ENCODE assay signal across 36 mouse cellular contexts in genomic region chr6:23251431-23251830, GRCm38 (mm10). TPM values are rescaled to one million over a fixed set of nuclear protein-coding genes. Genes with fewer than 3 reads are reported as not detected.
DNase-seq lines count a peak whose midpoint lies in the region; ATAC-seq and TF ChIP-seq lines count a peak whose summit lies in the region.
"Had no signal": no experiment of that assay in that cellular context is flagged by ENCODE, and none has a peak within 500 bp of the region (broad histone marks: within the 10 kb centered on the region; RNA-seq: fewer than 3 reads in every experiment).

No protein-coding gene starts in this region.

- no peaks in the 10 kb centered on the region for H3K36me3 ChIP-seq in hindbrain, embryonic 11.5 days (ENCODE audit: control insufficient read depth, insufficient read depth, low read length)
- H3K36me3 ChIP-seq in hindbrain, postnatal 0 days (ENCODE audit: insufficient read depth, low read length), result no peaks in the 10 kb centered on the region
- H3K36me3 ChIP-seq in embryonic facial prominence, embryonic 11.5 days (replicated peaks; ENCODE audit: control insufficient read depth, insufficient read depth, low read depth, low read length), result no peaks in the 10 kb centered on the region
- no peaks in the 10 kb centered on the region for H3K36me3 ChIP-seq in forebrain, embryonic 14.5 days (ENCODE audit: control insufficient read depth, insufficient read depth, low read length)
- H3K36me3 ChIP-seq: embryonic facial prominence, embryonic 13.5 days; G1E; hindbrain, embryonic 13.5 days had no signal

- H3K27me3 ChIP-seq in hindbrain, embryonic 11.5 days (ENCODE audit: control insufficient read depth, insufficient read depth, low read length), result peaks cover 87% of the 10 kb centered on the region
- H3K27me3 ChIP-seq in hindbrain, postnatal 0 days (ENCODE audit: insufficient read depth, low read length), result peaks cover 75% of the 10 kb centered on the region
- peaks cover 55% of the 10 kb centered on the region for H3K27me3 ChIP-seq in embryonic facial prominence, embryonic 11.5 days (ENCODE audit: control insufficient read depth, insufficient read depth, low read length)
- peaks cover 73% of the 10 kb centered on the region for H3K27me3 ChIP-seq in forebrain, embryonic 14.5 days (replicated peaks; ENCODE audit: control insufficient read depth, insufficient read depth, low read length)
- H3K27me3 ChIP-seq: CH12.LX had no signal

- ATAC-seq in hindbrain, embryonic 11.5 days (ENCODE audit: low FRiP score), result no peak
- ATAC-seq in hindbrain, postnatal 0 days, result no peak
- no peak for ATAC-seq in embryonic facial prominence, embryonic 11.5 days (replicated peaks; ENCODE audit: insufficient number of reproducible peaks, low FRiP score, low TSS enrichment, low read depth)
- no peak for ATAC-seq in forebrain, embryonic 14.5 days
- ATAC-seq: hindbrain, embryonic 16.5 days; inflammation-experienced regulatory T-cells, adult 6 months; intestine, embryonic 16.5 days; Patski had no signal

- no peak for TF ChIP-seq CTCF in hindbrain, postnatal 0 days (IDR thresholded peaks at IDR 0.05; ENCODE audit: low read depth)

- DNase-seq in embryo, embryonic 9.5 days (ENCODE audit: extremely low spot score), result peak; percentile 21
- DNase-seq in embryo, embryonic 10 days (ENCODE audit: low spot score), result no peak
- peak; percentile 46 for DNase-seq in hindbrain, embryonic 11.5 days (ENCODE audit: low spot score)
- DNase-seq in hindbrain, postnatal 0 days (ENCODE audit: low spot score), result no peak
- DNase-seq in embryonic facial prominence, embryonic 11.5 days (ENCODE audit: low spot score), result peak; percentile 20
- peak; percentile 19 for DNase-seq in forebrain, embryonic 14.5 days (ENCODE audit: low spot score)
- no peak for DNase-seq in cerebellum, adult 11-12 months
- no peak for DNase-seq in thymus, postnatal 25 days
- DNase-seq: adrenal gland, postnatal 14 days; B cell, adult 2 months; cerebellum, adult 11 months; cerebellum, adult 8-10 months; cerebellum, postnatal 36 days; gastrocnemius, adult 2 months; gastrocnemius, postnatal 14 days; heart, adult 11 months; kidney, adult 18-20 months; kidney, adult 9 months had no signal

- no peak overlapping the region for H3K4me3 ChIP-seq in hindbrain, embryonic 11.5 days (ENCODE audit: low read depth, low read length)
- no peak overlapping the region for H3K4me3 ChIP-seq in hindbrain, postnatal 0 days (ENCODE audit: low read length)
- H3K4me3 ChIP-seq in embryonic facial prominence, embryonic 11.5 days (ENCODE audit: low read depth, low read length), result no peak overlapping the region
- no peak overlapping the region for H3K4me3 ChIP-seq in forebrain, embryonic 14.5 days (ENCODE audit: low read depth, low read length)
- H3K4me3 ChIP-seq: erythroblast, embryonic 14.5 days; gastrocnemius, adult 2 months; hindbrain, embryonic 13.5 days had no signal

- H3K4me2 ChIP-seq in hindbrain, embryonic 11.5 days (replicated peaks; ENCODE audit: low read depth, low read length), result no peak overlapping the region
- no peak overlapping the region for H3K4me2 ChIP-seq in hindbrain, postnatal 0 days (ENCODE audit: low read depth, low read length)
- H3K4me2 ChIP-seq in embryonic facial prominence, embryonic 11.5 days (ENCODE audit: low read depth, low read length), result no peak overlapping the region
- no peak overlapping the region for H3K4me2 ChIP-seq in forebrain, embryonic 14.5 days (ENCODE audit: low read length)
- H3K4me2 ChIP-seq: embryonic facial prominence, embryonic 13.5 days; heart, embryonic 11.5 days; hindbrain, embryonic 13.5 days had no signal

- H3K4me1 ChIP-seq in hindbrain, embryonic 11.5 days (replicated peaks; ENCODE audit: control insufficient read depth, insufficient read depth, low read length), result no peaks in the 10 kb centered on the region; the same call in 1 of the 2 replicates
- no peaks in the 10 kb centered on the region for H3K4me1 ChIP-seq in hindbrain, postnatal 0 days (ENCODE audit: insufficient read depth, low read length)
- peaks cover 9% of the 10 kb centered on the region; the same call in 1 of the 2 replicates for H3K4me1 ChIP-seq in embryonic facial prominence, embryonic 11.5 days (ENCODE audit: control insufficient read depth, insufficient read depth, low read length)
- peaks cover 10% of the 10 kb centered on the region for H3K4me1 ChIP-seq in forebrain, embryonic 14.5 days (ENCODE audit: control insufficient read depth, insufficient read depth, low read length)

- no peak overlapping the region for H3K27ac ChIP-seq in hindbrain, embryonic 11.5 days (ENCODE audit: low read depth, low read length)
- no peak overlapping the region for H3K27ac ChIP-seq in hindbrain, postnatal 0 days
- no peak overlapping the region for H3K27ac ChIP-seq in embryonic facial prominence, embryonic 11.5 days (replicated peaks; ENCODE audit: low read depth, low read length)
- no peak overlapping the region for H3K27ac ChIP-seq in forebrain, embryonic 14.5 days (ENCODE audit: low read depth, low read length)
- H3K27ac ChIP-seq: gastrocnemius, adult 2 months; hindbrain, embryonic 13.5 days had no signal

- H3K9ac ChIP-seq in hindbrain, embryonic 11.5 days (ENCODE audit: low read depth, low read length), result no peak overlapping the region
- H3K9ac ChIP-seq in hindbrain, postnatal 0 days (replicated peaks; ENCODE audit: low read length), result no peak overlapping the region
- H3K9ac ChIP-seq in embryonic facial prominence, embryonic 11.5 days (replicated peaks; ENCODE audit: low read length), result no peak overlapping the region
- H3K9ac ChIP-seq in forebrain, embryonic 14.5 days (ENCODE audit: low read length), result no peak overlapping the region
- H3K9ac ChIP-seq: embryonic facial prominence, embryonic 13.5 days; hindbrain, embryonic 13.5 days had no signal

- WGBS in hindbrain, embryonic 11.5 days, result under 1% methylated on average over 3 of the region's 3 CpGs
- WGBS in hindbrain, postnatal 0 days, result 3% methylated on average over 3 of the region's 3 CpGs
- under 1% methylated on average over 3 of the region's 3 CpGs for WGBS in embryonic facial prominence, embryonic 11.5 days
- WGBS in forebrain, embryonic 14.5 days, result 34% methylated on average over 3 of the region's 3 CpGs

- no peaks in the 10 kb centered on the region for H3K9me3 ChIP-seq in hindbrain, embryonic 11.5 days (ENCODE audit: control insufficient read depth, low read length)
- no peaks in the 10 kb centered on the region for H3K9me3 ChIP-seq in hindbrain, postnatal 0 days (ENCODE audit: low read length)
- no peaks in the 10 kb centered on the region for H3K9me3 ChIP-seq in embryonic facial prominence, embryonic 11.5 days (replicated peaks; ENCODE audit: control insufficient read depth, low read length)
- no peaks in the 10 kb centered on the region for H3K9me3 ChIP-seq in forebrain, embryonic 14.5 days (replicated peaks; ENCODE audit: control insufficient read depth, low read length)
- H3K9me3 ChIP-seq: embryonic facial prominence, embryonic 13.5 days; hindbrain, embryonic 13.5 days had no signal

RNA-seq across cellular contexts. Expression of gene Fezf1, which starts 3.3 kb away (rescaled TPM):
- polyA plus RNA-seq in hindbrain, embryonic 11.5 days (2014; fragmentation: Nextera tagmentation; extraction: Ambion mirVana), result 0.11 TPM in 1 of 2 replicates, not detected in the other
- total RNA-seq in hindbrain, postnatal 0 days (2014; rRNA removed), result 0.05 TPM in 1 of 2 replicates, not detected in the other
- polyA plus RNA-seq in hindbrain, postnatal 0 days (2015; fragmentation: Nextera tagmentation; extraction: Ambion mirVana), result not detected in 2 replicates
- 6.8 and 10.7 TPM in 2 replicates for polyA plus RNA-seq in embryonic facial prominence, embryonic 11.5 days (2014; fragmentation: Nextera tagmentation; extraction: Ambion mirVana)
- 11.2 and 12.0 TPM in 2 replicates for polyA plus RNA-seq in forebrain, embryonic 14.5 days (2014; fragmentation: Nextera tagmentation; extraction: Ambion mirVana)
- total RNA-seq: adrenal gland, adult 18-20 months; adrenal gland, postnatal 14 days; adrenal gland, postnatal 4 days; CH12.LX; G1E; gastrocnemius, adult 2 months; gastrocnemius, postnatal 14 days; gastrocnemius, postnatal 4 days; heart, adult 8-10 months; heart, postnatal 25 days; hematopoietic stem cell, adult 5-6 weeks had no signal
- polyA plus RNA-seq: erythroblast, embryonic 14.5 days; G1E; heart, embryonic 11.5 days; heart, embryonic 14.5 days; heart, postnatal 0 days; hindbrain, embryonic 16.5 days; inflammation-experienced regulatory T-cells, adult 6 months; intestine, embryonic 16.5 days; Patski had no signal

Comparison
In these comparisons a context has a peak if more than half of its experiments do, and no peak if none do; other contexts are left out.
1. DNase-seq: peak in embryo, embryonic 9.5 days (single experiment), hindbrain, embryonic 11.5 days (single experiment), embryonic facial prominence, embryonic 11.5 days (single experiment) and forebrain, embryonic 14.5 days (single experiment); none in embryo, embryonic 10 days (single experiment), hindbrain, postnatal 0 days (single experiment), cerebellum, adult 11-12 months (single experiment) and thymus, postnatal 25 days (single experiment).